Comparison of ENCODE assay signal across 29 mouse cellular contexts in the genomic region with DNA sequence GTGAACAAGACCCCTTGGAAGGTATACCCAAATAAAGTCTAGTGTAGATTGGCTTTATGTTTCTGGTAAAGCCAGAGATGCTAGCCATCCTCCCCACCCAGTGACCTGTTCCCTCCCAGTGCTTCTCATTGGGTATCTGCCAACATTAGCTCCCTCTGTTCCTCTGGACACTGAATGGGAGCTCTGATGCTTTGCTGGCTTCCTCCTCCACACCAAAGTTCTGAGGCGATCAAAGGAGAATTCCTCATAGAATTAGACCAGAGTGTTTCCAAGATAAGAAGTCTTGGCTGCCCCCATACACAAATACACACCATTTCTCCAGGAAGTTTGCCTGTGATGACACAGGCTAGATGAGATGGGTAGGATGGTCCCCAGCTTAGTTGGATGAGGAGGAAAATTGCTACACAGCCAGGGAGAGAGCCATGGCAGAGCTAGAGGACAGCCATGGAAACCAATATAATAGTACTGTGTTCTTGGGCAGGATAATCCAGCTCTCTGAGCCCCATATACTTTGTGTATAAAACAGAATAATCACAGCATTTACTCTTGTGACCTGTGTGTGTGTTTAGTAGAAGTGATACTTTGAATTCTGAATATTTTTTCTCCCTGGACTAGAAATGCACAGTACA. TPM values are rescaled to one million over a fixed set of nuclear protein-coding genes. Genes with fewer than 3 reads are reported as not detected.
A peak's percentile ranks its signal among the peaks of the same experiment; 100 is the strongest.
DNase-seq lines count a peak whose midpoint lies in the region; ATAC-seq lines count a peak whose summit lies in the region.
"Had no signal": no experiment of that assay in that cellular context is flagged by ENCODE, and none has a peak within 500 bp of the region (broad histone marks: within the 10 kb centered on the region; RNA-seq: fewer than 3 reads in every experiment).

No protein-coding gene starts in this region.

- 58% methylated on average over 1 of the region's 1 CpGs for WGBS in heart, embryonic 13.5 days
- 94% methylated on average over 1 of the region's 1 CpGs for WGBS in midbrain, embryonic 16.5 days
- WGBS in midbrain, embryonic 11.5 days = 90% methylated on average over 1 of the region's 1 CpGs
- 94% methylated on average over 1 of the region's 1 CpGs for WGBS in limb, embryonic 10.5 days

- H3K4me3 ChIP-seq in heart, embryonic 13.5 days = no peak overlapping the region
- H3K4me3 ChIP-seq in midbrain, embryonic 16.5 days (ENCODE audit: low read depth, low read length) = no peak overlapping the region
- no peak overlapping the region for H3K4me3 ChIP-seq in midbrain, embryonic 11.5 days (ENCODE audit: low read depth, low read length)
- no peak overlapping the region for H3K4me3 ChIP-seq in limb, embryonic 10.5 days
- H3K4me3 ChIP-seq: embryonic facial prominence, embryonic 10.5 days; embryonic facial prominence, embryonic 15.5 days; forebrain, embryonic 12.5 days; midbrain, embryonic 15.5 days; myocyte; neural tube, embryonic 12.5 days had no signal

- H3K27ac ChIP-seq in heart, embryonic 13.5 days (replicated peaks) = peak overlapping the region; percentile 21; the same call in 1 of the 2 replicates
- H3K27ac ChIP-seq in midbrain, embryonic 16.5 days (ENCODE audit: low read length) = no peak overlapping the region
- no peak overlapping the region for H3K27ac ChIP-seq in midbrain, embryonic 11.5 days (ENCODE audit: low read depth, low read length)
- H3K27ac ChIP-seq in limb, embryonic 10.5 days = no peak overlapping the region
- H3K27ac ChIP-seq: embryonic facial prominence, embryonic 10.5 days; embryonic facial prominence, embryonic 15.5 days; forebrain, embryonic 12.5 days; kidney, postnatal 0 days; liver, embryonic 14.5 days; macrophage; midbrain, embryonic 15.5 days; neural tube, embryonic 12.5 days; stomach, postnatal 0 days had no signal

- H3K4me1 ChIP-seq in heart, embryonic 13.5 days = peaks cover 26% of the 10 kb centered on the region
- H3K4me1 ChIP-seq in midbrain, embryonic 16.5 days (ENCODE audit: control insufficient read depth, insufficient read depth, low read length) = no peaks in the 10 kb centered on the region
- H3K4me1 ChIP-seq in midbrain, embryonic 11.5 days (ENCODE audit: control insufficient read depth, insufficient read depth, low read length) = no peaks in the 10 kb centered on the region
- H3K4me1 ChIP-seq in limb, embryonic 10.5 days = no peaks in the 10 kb centered on the region
- H3K4me1 ChIP-seq: midbrain, embryonic 15.5 days; neural tube, embryonic 12.5 days had no signal

- H3K36me3 ChIP-seq in heart, embryonic 13.5 days = peaks cover 40% of the 10 kb centered on the region
- peaks cover 2% of the 10 kb centered on the region; the same call in 1 of the 2 replicates for H3K36me3 ChIP-seq in midbrain, embryonic 16.5 days (ENCODE audit: control insufficient read depth, insufficient read depth, low read length)
- H3K36me3 ChIP-seq in midbrain, embryonic 11.5 days (ENCODE audit: control insufficient read depth, insufficient read depth, low read length) = 0 out of 2 replicates have a peak, but pooled peaks cover 2% of the 10 kb centered on the region
- 0 out of 2 replicates have a peak, but pooled peaks cover 14% of the 10 kb centered on the region for H3K36me3 ChIP-seq in limb, embryonic 10.5 days
- H3K36me3 ChIP-seq: embryonic facial prominence, embryonic 15.5 days; forebrain, embryonic 12.5 days; midbrain, embryonic 15.5 days had no signal

- H3K9ac ChIP-seq in heart, embryonic 13.5 days = no peak overlapping the region
- no peak overlapping the region for H3K9ac ChIP-seq in midbrain, embryonic 16.5 days (ENCODE audit: low read depth, low read length)
- no peak overlapping the region for H3K9ac ChIP-seq in midbrain, embryonic 11.5 days (ENCODE audit: low read length)
- H3K9ac ChIP-seq: embryonic facial prominence, embryonic 15.5 days; forebrain, embryonic 12.5 days; liver, embryonic 14.5 days; midbrain, embryonic 15.5 days; neural tube, embryonic 12.5 days had no signal

- intact Hi-C loops in gastrocnemius, postnatal 36 days (cut with DNase I) = no loop called here
- intact Hi-C loops in heart, postnatal 25 days (cut with DNase I) = no loop called here

- DNase-seq in gastrocnemius, adult 18-20 months (ENCODE audit: low spot score) = peak; percentile 12
- no peak for DNase-seq in gastrocnemius, postnatal 36 days
- DNase-seq in heart, postnatal 25 days (ENCODE audit: low spot score) = no peak
- no peak for DNase-seq in midbrain, embryonic 11.5 days (ENCODE audit: low spot score, missing footprints)
- DNase-seq in limb, embryonic 10.5 days (ENCODE audit: low spot score) = peak; percentile 2
- DNase-seq: adrenal gland, postnatal 10 days; cerebellum, adult 8-10 months; kidney, adult 8-10 months; kidney, postnatal 4 days; liver; lung, adult 2 months; lung, postnatal 10 days; right cerebral cortex, postnatal 25 days; spleen, adult 18-20 months; thymus, postnatal 4 days had no signal

- no peaks in the 10 kb centered on the region for H3K9me3 ChIP-seq in heart, embryonic 13.5 days
- H3K9me3 ChIP-seq in midbrain, embryonic 16.5 days (replicated peaks; ENCODE audit: control insufficient read depth, low read length, poor library complexity, severe bottlenecking) = no peaks in the 10 kb centered on the region
- H3K9me3 ChIP-seq in midbrain, embryonic 11.5 days (ENCODE audit: control insufficient read depth, low read length) = no peaks in the 10 kb centered on the region
- no peaks in the 10 kb centered on the region for H3K9me3 ChIP-seq in limb, embryonic 10.5 days (replicated peaks)
- H3K9me3 ChIP-seq: embryonic facial prominence, embryonic 10.5 days; embryonic facial prominence, embryonic 15.5 days; forebrain, embryonic 12.5 days; midbrain, embryonic 15.5 days; neural tube, embryonic 12.5 days had no signal

- no peaks in the 10 kb centered on the region for H3K27me3 ChIP-seq in heart, embryonic 13.5 days (replicated peaks)
- no peaks in the 10 kb centered on the region for H3K27me3 ChIP-seq in midbrain, embryonic 16.5 days (ENCODE audit: control insufficient read depth, insufficient read depth, low read depth, low read length)
- H3K27me3 ChIP-seq in midbrain, embryonic 11.5 days (ENCODE audit: control insufficient read depth, insufficient read depth, low read length) = no peaks in the 10 kb centered on the region
- H3K27me3 ChIP-seq in limb, embryonic 10.5 days (ENCODE audit: low read depth, poor library complexity, severe bottlenecking) = no peaks in the 10 kb centered on the region
- H3K27me3 ChIP-seq: embryonic facial prominence, embryonic 15.5 days; forebrain, embryonic 12.5 days; midbrain, embryonic 15.5 days; neural tube, embryonic 12.5 days; Patski had no signal

- no peak overlapping the region for H3K4me2 ChIP-seq in heart, embryonic 13.5 days
- no peak overlapping the region for H3K4me2 ChIP-seq in midbrain, embryonic 16.5 days (ENCODE audit: low read length)
- H3K4me2 ChIP-seq in midbrain, embryonic 11.5 days = no peak overlapping the region
- H3K4me2 ChIP-seq: embryonic facial prominence, embryonic 15.5 days; forebrain, embryonic 12.5 days; midbrain, embryonic 15.5 days; neural tube, embryonic 12.5 days had no signal

- ATAC-seq in heart, embryonic 13.5 days (ENCODE audit: extremely low read depth, insufficient number of reproducible peaks, low FRiP score, low TSS enrichment) = no peak
- ATAC-seq in midbrain, embryonic 16.5 days = 0 out of 2 replicates have a peak, but pooled peaks have one; percentile 56
- ATAC-seq in midbrain, embryonic 11.5 days (ENCODE audit: low FRiP score) = no peak
- ATAC-seq: intestine, embryonic 16.5 days; midbrain, embryonic 15.5 days had no signal

RNA-seq across cellular contexts. Expression of a gene that starts 31.5 kb away (rescaled TPM):
- 10 to 100 TPM; 31.4 to 34.1 TPM for total RNA-seq in gastrocnemius, adult 18-20 months (2021)
- total RNA-seq in gastrocnemius, postnatal 36 days (2021) = 10 to 100 TPM; 28.9 to 31.1 TPM
- 52.0 and 53.9 TPM in 2 replicates for polyA plus RNA-seq in heart, embryonic 13.5 days (2015; fragmentation: Nextera tagmentation; extraction: Ambion mirVana)
- total RNA-seq in heart, postnatal 25 days (2021) = 10 to 100 TPM; 34.5 to 38.1 TPM
- polyA plus RNA-seq in midbrain, embryonic 16.5 days (2015; fragmentation: Nextera tagmentation; extraction: Ambion mirVana) = 131 and 142 TPM in 2 replicates
- 119 and 127 TPM in 2 replicates for polyA plus RNA-seq in midbrain, embryonic 11.5 days (2014; fragmentation: Nextera tagmentation; extraction: Ambion mirVana)
- polyA plus RNA-seq in limb, embryonic 10.5 days (2016; fragmentation: Nextera tagmentation; extraction: Ambion mirVana) = 74.4 and 85.3 TPM in 2 replicates

RNA-seq across cellular contexts. Expression of a gene that starts 31.9 kb away (rescaled TPM):
- 10 to 100 TPM; 12.9 to 14.8 TPM for total RNA-seq in gastrocnemius, adult 18-20 months (2021)
- 10 to 100 TPM; 13.5 to 18.8 TPM for total RNA-seq in gastrocnemius, postnatal 36 days (2021)
- polyA plus RNA-seq in heart, embryonic 13.5 days (2015; fragmentation: Nextera tagmentation; extraction: Ambion mirVana) = 29.8 and 36.0 TPM in 2 replicates
- 10 to 100 TPM; 41.9 to 43.3 TPM for total RNA-seq in heart, postnatal 25 days (2021)
- 24.7 and 27.3 TPM in 2 replicates for polyA plus RNA-seq in midbrain, embryonic 16.5 days (2015; fragmentation: Nextera tagmentation; extraction: Ambion mirVana)
- 29.9 and 30.8 TPM in 2 replicates for polyA plus RNA-seq in midbrain, embryonic 11.5 days (2014; fragmentation: Nextera tagmentation; extraction: Ambion mirVana)
- 23.0 and 27.1 TPM in 2 replicates for polyA plus RNA-seq in limb, embryonic 10.5 days (2016; fragmentation: Nextera tagmentation; extraction: Ambion mirVana)

Comparison
In these comparisons a context has a peak if more than half of its experiments do, and no peak if none do; other contexts are left out.
1. DNase-seq: peak in gastrocnemius, adult 18-20 months (single experiment) and limb, embryonic 10.5 days (single experiment); none in gastrocnemius, postnatal 36 days (0 of 2), heart, postnatal 25 days (single experiment) and midbrain, embryonic 11.5 days (single experiment).